Mouse (Mus musculus) lung, embryonic 15.5 days (tissue): ENCODE data around the gene S100a13. TPM values are rescaled to one million over a fixed set of nuclear protein-coding genes. Genes with fewer than 3 reads are reported as not detected.

Source experiments
- ATAC-seq: fragments of 200-750 bp; cut with Nextera tagmentation; 2 replicates; pipeline ENCODE4 v1.8.0; 2017; ENCODE audit warnings: moderate number of reproducible peaks, borderline replicate concordance; ENCODE audit not compliant: low FRiP score, low TSS enrichment; ENCODE audit errors: extremely low read depth
- H3K27ac ChIP-seq: fragments of 300-500 bp; sonication (generic); 2 replicates; pipeline ENCODE4 v1.5.1; 2015; ENCODE audit warnings: moderate library complexity, mild to moderate bottlenecking, inconsistent platforms
- H3K27me3 ChIP-seq: fragments of 300-500 bp; sonication (generic); 2 replicates; pipeline ENCODE4 v1.6.1; 2015; ENCODE audit warnings: inconsistent platforms
- H3K36me3 ChIP-seq: fragments of 300-500 bp; sonication (generic); 2 replicates; pipeline ENCODE4 v1.6.1; 2015; ENCODE audit warnings: inconsistent platforms
- H3K4me1 ChIP-seq: fragments of 300-500 bp; sonication (generic); 2 replicates; pipeline ENCODE4 v1.6.1; 2015; ENCODE audit warnings: inconsistent platforms
- H3K4me2 ChIP-seq: fragments of 300-500 bp; sonication (generic); 2 replicates; pipeline ENCODE4 v1.6.1; 2015; ENCODE audit warnings: inconsistent platforms, mild to moderate bottlenecking, moderate library complexity
- H3K4me3 ChIP-seq: fragments of 300-500 bp; sonication (generic); 2 replicates; pipeline ENCODE4 v1.5.1; 2015; ENCODE audit warnings: mild to moderate bottlenecking, inconsistent platforms
- H3K9ac ChIP-seq: fragments of 300-500 bp; sonication (generic); 2 replicates; pipeline ENCODE4 v1.6.1; 2015; ENCODE audit warnings: inconsistent platforms
- H3K9me3 ChIP-seq: fragments of 300-500 bp; sonication (generic); 2 replicates; pipeline ENCODE4 v1.6.1; 2016; ENCODE audit warnings: inconsistent platforms
- WGBS: fragments of 180-500 bp; shearing (Covaris S2); methylation state at CpG from one replicate; pipeline ENCODE4 v1.1.7; 2015; 5-methylcytosine and 5-hydroxymethylcytosine counted together
- polyA plus RNA-seq: library from polyadenylated mRNA; unstranded; fragments of >200 nt; fragmentation: Nextera tagmentation; extraction: Ambion mirVana; gene quantifications from 2 replicates; pipeline ENCODE4 v1.2.1, GENCODE M21; 2015

S100a13 gene
- polyA plus RNA-seq, 1 experiment from 2014 or later: 43.9 TPM

GRCm38 (mm10) chr3:90535446-90535845, 21.2 kb downstream of the S100a13 start:
- no peak for ATAC-seq
- no peak overlapping the region for H3K9ac ChIP-seq
- WGBS: 63% methylated on average over 1 of the region's 1 CpGs
- H3K9me3 ChIP-seq: no peaks in the 10 kb centered on the region
- no peaks in the 10 kb centered on the region for H3K27me3 ChIP-seq
- no peak overlapping the region for H3K27ac ChIP-seq
- H3K4me2 ChIP-seq: no peak overlapping the region
- no peaks in the 10 kb centered on the region for H3K36me3 ChIP-seq
- no peak overlapping the region for H3K4me3 ChIP-seq
- H3K4me1 ChIP-seq: 0 out of 2 replicates have a peak, but pooled peaks cover 9% of the 10 kb centered on the region

DNA sequence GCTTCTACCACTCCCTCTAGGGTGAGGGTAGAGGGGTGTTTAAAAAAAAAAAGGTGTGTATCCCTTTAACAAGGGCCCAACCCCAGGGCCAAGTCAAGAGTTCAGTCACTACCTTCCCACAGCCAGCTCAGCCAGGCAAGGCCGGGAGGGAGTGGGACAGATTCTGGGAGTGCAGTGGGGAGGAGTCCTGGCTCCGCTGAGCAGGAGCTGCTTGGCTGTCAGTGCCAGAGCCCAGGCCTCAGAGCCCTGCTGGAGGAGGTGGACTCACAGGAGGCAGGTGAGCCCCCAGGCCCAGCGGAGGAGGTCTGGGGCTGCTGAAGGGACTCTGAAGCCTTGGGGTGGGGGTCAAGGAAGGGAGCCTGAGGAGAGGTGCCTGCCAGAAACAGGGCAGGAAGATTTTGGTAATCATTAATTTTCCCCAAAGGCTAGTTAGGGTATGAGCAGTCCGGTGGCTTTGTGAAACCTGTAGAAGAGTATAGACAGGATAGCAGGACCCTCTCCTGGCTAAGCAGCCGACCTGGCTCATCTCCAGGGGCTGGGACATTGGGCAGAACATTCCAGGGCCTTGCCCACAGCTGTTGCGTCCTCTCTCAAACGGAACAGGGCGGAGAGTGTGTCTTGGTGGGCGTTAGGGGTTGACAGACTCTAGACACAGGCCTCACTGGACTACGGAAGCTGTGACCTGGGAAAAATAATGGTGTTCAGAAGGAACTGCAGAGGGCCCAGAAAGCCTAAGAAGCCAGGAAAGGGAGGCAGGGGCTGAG, 23.1 kb downstream of the S100a13 start, which contains the start of gene S100a16:
TSS of gene S100a16 (plus strand) at position 114 of the 764 bp plus-strand sequence.
- Histone ChIP-seq H3K4me2 (peak within 1 kb of the TSS; percentile 47), H3K27me3 (no peaks in the 10 kb centered on the region), H3K4me1 (0 out of 2 replicates have a peak, but pooled peaks cover 9% of the 10 kb centered on the region), H3K36me3 (no peaks in the 10 kb centered on the region), H3K27ac (peak within 1 kb of the TSS; percentile 61; the same call in 1 of the 2 replicates), H3K9ac (peak within 1 kb of the TSS; percentile 16; the same call in 1 of the 2 replicates), H3K9me3 (no peaks in the 10 kb centered on the region), H3K4me3 (peak within 1 kb of the TSS; percentile 20)
- ATAC-seq: peak; percentile 87
- WGBS: 30% methylated on average over 10 of the region's 10 CpGs

GRCm38 (mm10) chr3:90537905-90538296, 23.7 kb downstream of the S100a13 start:
- peak overlapping the region; percentile 61; the same call in 1 of the 2 replicates for H3K27ac ChIP-seq
- H3K4me3 ChIP-seq: peak overlapping the region; percentile 20
- WGBS: 60% methylated on average over 5 of the region's 5 CpGs
- H3K27me3 ChIP-seq: no peaks in the 10 kb centered on the region
- no peak for ATAC-seq
- no peaks in the 10 kb centered on the region for H3K36me3 ChIP-seq
- H3K4me2 ChIP-seq: peak overlapping the region; percentile 47
- H3K9me3 ChIP-seq: no peaks in the 10 kb centered on the region
- H3K9ac ChIP-seq: 0 out of 2 replicates have a peak overlapping the region, but pooled peaks have one; percentile 16
- 0 out of 2 replicates have a peak, but pooled peaks cover 9% of the 10 kb centered on the region for H3K4me1 ChIP-seq

DNA sequence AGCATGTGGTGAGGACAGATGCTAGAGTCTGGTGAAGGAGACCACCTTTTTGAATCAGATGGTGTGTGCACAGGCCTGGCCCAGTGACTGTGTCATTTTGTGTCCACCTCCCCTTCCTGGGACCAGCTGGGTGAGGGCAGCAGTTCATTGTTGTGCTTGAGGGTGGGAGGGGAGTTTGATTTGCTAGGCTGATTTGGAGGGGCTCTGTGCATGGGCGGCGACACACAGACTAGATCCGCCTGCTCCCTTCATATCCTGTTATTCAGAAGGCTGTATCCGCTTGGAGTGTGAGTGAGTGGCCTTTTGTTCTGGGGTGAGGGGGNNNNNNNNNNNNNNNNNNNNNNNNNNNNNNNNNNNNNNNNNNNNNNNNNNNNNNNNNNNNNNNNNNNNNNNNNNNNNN, 26.7 kb downstream of the S100a13 start:
- no peaks in the 10 kb centered on the region for H3K27me3 ChIP-seq
- peak overlapping the region; percentile 41; the same call in 1 of the 2 replicates for H3K27ac ChIP-seq
- H3K4me3 ChIP-seq: peak overlapping the region; percentile 20
- no peaks in the 10 kb centered on the region for H3K36me3 ChIP-seq
- 0 out of 2 replicates have a peak, but pooled peaks cover 9% of the 10 kb centered on the region for H3K4me1 ChIP-seq
- peak overlapping the region; percentile 37 for H3K4me2 ChIP-seq
- ATAC-seq: no peak
- no peak overlapping the region for H3K9ac ChIP-seq
- H3K9me3 ChIP-seq: no peaks in the 10 kb centered on the region
- WGBS: 54% methylated on average over 4 of the region's 4 CpGs

- no peak overlapping the region for H3K9ac ChIP-seq
- no peak overlapping the region for H3K27ac ChIP-seq
- ATAC-seq: no peak
- no peaks in the 10 kb centered on the region for H3K4me1 ChIP-seq
- 55% methylated on average over 5 of the region's 5 CpGs for whole genome bisulfite sequencing
- H3K9me3 ChIP-seq: no peaks in the 10 kb centered on the region
- H3K27me3 ChIP-seq: no peaks in the 10 kb centered on the region
- H3K36me3 ChIP-seq: no peaks in the 10 kb centered on the region
- H3K4me3 ChIP-seq: no peak overlapping the region
- H3K4me2 ChIP-seq: no peak overlapping the region
Observed at GRCm38 (mm10) chr3:90549676-90550420, 35.6 kb downstream of the S100a13 start.

GRCm38 (mm10) chr3:90550421-90550790, 36.2 kb downstream of the S100a13 start:
- no peak for ATAC-seq
- H3K4me1 ChIP-seq: no peaks in the 10 kb centered on the region
- no peaks in the 10 kb centered on the region for H3K36me3 ChIP-seq
- 72% methylated on average over 2 of the region's 2 CpGs for WGBS
- H3K4me2 ChIP-seq: no peak overlapping the region
- no peaks in the 10 kb centered on the region for H3K9me3 ChIP-seq
- H3K4me3 ChIP-seq: no peak overlapping the region
- H3K27ac ChIP-seq: no peak overlapping the region
- no peaks in the 10 kb centered on the region for H3K27me3 ChIP-seq
- H3K9ac ChIP-seq: no peak overlapping the region

GRCm38 (mm10) chr3:90552231-90552630, 38.0 kb downstream of the S100a13 start:
- Histone ChIP-seq H3K27ac (no peak overlapping the region), H3K9ac (no peak overlapping the region), H3K27me3 (no peaks in the 10 kb centered on the region), H3K4me2 (no peak overlapping the region), H3K4me1 (no peaks in the 10 kb centered on the region), H3K36me3 (no peaks in the 10 kb centered on the region), H3K4me3 (no peak overlapping the region), H3K9me3 (no peaks in the 10 kb centered on the region)
- WGBS: 63% methylated on average over 2 of the region's 2 CpGs
- ATAC-seq: no peak

DNA sequence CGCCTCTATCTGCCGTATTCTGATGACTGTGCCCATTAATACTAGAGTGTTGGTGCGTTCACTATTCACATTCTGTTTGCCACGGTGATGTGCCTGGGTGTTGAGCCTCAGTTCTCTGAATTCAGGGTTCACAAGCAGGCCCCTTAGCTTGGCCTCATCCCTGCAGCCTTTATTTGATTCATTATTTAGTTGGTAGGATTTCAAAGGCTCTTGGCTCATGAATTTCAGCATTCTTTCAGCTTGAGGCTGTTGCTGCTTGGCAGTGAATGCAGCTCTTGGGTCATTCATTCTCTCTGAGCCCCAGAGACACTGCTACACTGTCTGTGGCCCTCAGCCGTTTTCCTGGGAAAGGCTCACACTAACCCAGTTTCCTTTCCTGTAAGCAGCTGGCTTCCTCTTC, 41.7 kb downstream of the S100a13 start:
- H3K27me3 ChIP-seq: no peaks in the 10 kb centered on the region
- ATAC-seq: no peak
- no peak overlapping the region for H3K27ac ChIP-seq

DNA sequence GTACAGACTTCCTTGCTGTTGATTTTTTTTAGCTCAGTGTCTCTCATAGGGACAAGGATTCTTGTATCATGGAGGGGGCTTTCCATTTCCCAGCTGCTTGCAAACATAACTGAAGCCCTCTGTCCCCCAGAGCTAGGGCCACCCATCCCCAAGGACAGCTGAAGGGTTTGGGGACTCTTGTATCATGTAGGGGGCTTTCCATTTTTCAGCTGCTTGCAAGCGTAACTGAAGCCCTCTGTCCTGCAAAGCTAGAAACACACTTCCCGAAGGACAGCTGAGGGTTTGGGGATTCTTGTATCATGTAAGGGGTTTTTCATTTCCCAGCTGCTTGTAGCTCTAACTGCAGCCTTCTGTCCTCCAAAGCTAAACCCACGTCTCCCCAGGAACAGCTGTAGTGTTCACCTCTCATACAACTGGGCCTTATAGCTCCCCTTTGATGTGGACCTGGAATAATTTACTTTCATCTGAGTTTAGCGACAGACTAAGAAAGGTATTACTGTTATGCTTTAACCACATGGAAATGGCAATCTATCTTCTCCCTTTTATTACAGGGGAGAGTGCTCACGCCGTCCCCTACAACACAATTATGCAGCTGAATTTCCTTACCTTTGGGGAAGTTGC, 45.9 kb downstream of the S100a13 start, which contains the start of gene S100a3:
TSS of gene S100a3 (plus strand) at position 571 of the 621 bp plus-strand sequence.
- Histone ChIP-seq H3K9ac (no peak within 1 kb of the TSS), H3K9me3 (no peaks in the 10 kb centered on the region), H3K27ac (no peak within 1 kb of the TSS), H3K4me1 (no peaks in the 10 kb centered on the region), H3K36me3 (no peaks in the 10 kb centered on the region), H3K27me3 (no peaks in the 10 kb centered on the region), H3K4me3 (no peak within 1 kb of the TSS), H3K4me2 (no peak within 1 kb of the TSS)
- WGBS: 74% methylated on average over 6 of the region's 6 CpGs
- no peak for ATAC-seq

More for the DNA sequence above, 41.7 kb downstream of the S100a13 start:
- Histone ChIP-seq H3K9me3 (no peaks in the 10 kb centered on the region), H3K9ac (no peak overlapping the region), H3K4me3 (no peak overlapping the region), H3K4me1 (no peaks in the 10 kb centered on the region), H3K36me3 (no peaks in the 10 kb centered on the region), H3K4me2 (no peak overlapping the region)
- WGBS: 67% methylated on average over 5 of the region's 5 CpGs
